Mouse (Mus musculus): ENCODE data around the gene Usp34.
"Not testable (repeated sequence)": the region's sequence is repeated elsewhere in the genome, so short reads cannot be mapped to it uniquely, and the experiment has no call there.

Usp34 gene

GRCm38 (mm10) chr11:23306764-23307565 lies at the start of gene Usp34:
Gene Usp34 (plus strand): TSS chr11:23306895.
- in situ Hi-C loops (cut with MboI), result no loop called here

GRCm38 (mm10) chr11:23259073-23259472 lies 47.6 kb upstream of the Usp34 start:
- in situ Hi-C loops (cut with MboI), result loop anchor here (25.0 kb wide), 1 partner anchor 622 kb away; no protein-coding TSS in a partner anchor

- in situ Hi-C loops (cut with MboI), result loop anchor here (25.0 kb wide), 1 partner anchor 622 kb away; no protein-coding TSS in a partner anchor
Measured at GRCm38 (mm10) chr11:23259481-23259880, 47.2 kb upstream of the Usp34 start.

GRCm38 (mm10) chr11:23260186-23260585 lies 46.5 kb upstream of the Usp34 start:
- in situ Hi-C loops (cut with MboI), result loop anchor here (10.0 to 25.0 kb wide), 2 partner anchors 255 to 623 kb away; partner anchors contain the start of gene Fam161a

GRCm38 (mm10) chr11:23261490-23261889 lies 45.2 kb upstream of the Usp34 start:
- in situ Hi-C loops (cut with MboI), result loop anchor here (10.0 to 25.0 kb wide), 2 partner anchors 257 to 624 kb away; partner anchors contain the start of gene Fam161a

- in situ Hi-C loops (cut with MboI), result loop anchor here (5.0 to 25.0 kb wide), 3 partner anchors 113 to 628 kb away; partner anchors contain the start of gene Fam161a
Measured at GRCm38 (mm10) chr11:23264949-23265348, 41.7 kb upstream of the Usp34 start.

GRCm38 (mm10) chr11:23271770-23272724 lies 34.6 kb upstream of the Usp34 start:
- in situ Hi-C loops (cut with MboI), result loop anchor here (25.0 kb wide), 1 partner anchor 635 kb away; no protein-coding TSS in a partner anchor

GRCm38 (mm10) chr11:23275780-23276179 lies 30.9 kb upstream of the Usp34 start:
- in situ Hi-C loops (cut with MboI), result no loop called here

GRCm38 (mm10) chr11:23284469-23284868 lies 22.2 kb upstream of the Usp34 start:
- in situ Hi-C loops (cut with MboI), result no loop called here

GRCm38 (mm10) chr11:23288866-23289265 lies 17.8 kb upstream of the Usp34 start:
- in situ Hi-C loops (cut with MboI), result not testable (repeated sequence)

GRCm38 (mm10) chr11:23297379-23297778 lies 9.3 kb upstream of the Usp34 start:
- in situ Hi-C loops (cut with MboI), result no loop called here

GRCm38 (mm10) chr11:23298301-23298700 lies 8.4 kb upstream of the Usp34 start:
- in situ Hi-C loops (cut with MboI), result no loop called here

- in situ Hi-C loops (cut with MboI), result no loop called here
Measured at GRCm38 (mm10) chr11:23299910-23300309, 6.8 kb upstream of the Usp34 start.

GRCm38 (mm10) chr11:23303126-23303525 lies 3.6 kb upstream of the Usp34 start:
- in situ Hi-C loops (cut with MboI), result no loop called here

- in situ Hi-C loops (cut with MboI), result not testable (repeated sequence)
Measured at GRCm38 (mm10) chr11:23305101-23305672, 1.5 kb upstream of the Usp34 start.

GRCm38 (mm10) chr11:23305673-23306608 lies 754 bp upstream of the Usp34 start:
- in situ Hi-C loops (cut with MboI), result no loop called here

- in situ Hi-C loops (cut with MboI), result no loop called here
Measured at GRCm38 (mm10) chr11:23307566-23307920, 848 bp downstream of the Usp34 start.

- in situ Hi-C loops (cut with MboI), result no loop called here
Measured at GRCm38 (mm10) chr11:23313496-23313895, 6.8 kb downstream of the Usp34 start.

GRCm38 (mm10) chr11:23329413-23329812 lies 22.7 kb downstream of the Usp34 start:
- in situ Hi-C loops (cut with MboI), result no loop called here

GRCm38 (mm10) chr11:23332136-23332535 lies 25.4 kb downstream of the Usp34 start:
- in situ Hi-C loops (cut with MboI), result no loop called here

- in situ Hi-C loops (cut with MboI), result no loop called here
Measured at GRCm38 (mm10) chr11:23335160-23335559, 28.5 kb downstream of the Usp34 start.

All from mature B cell (primary cell).